Mouse (Mus musculus) B cell, adult 62 days (primary cell): ENCODE measurements around the gene Gm20850. TPM values are rescaled to one million over a fixed set of nuclear protein-coding genes. Genes with fewer than 3 reads are reported as not detected.

ENCODE experiments used
- total RNA-seq: library from RNA; stranded (reverse); gene quantifications from 4 replicates; pipeline ENCODE4 v1.2.4, GENCODE M21; 2023

Gene Gm20850
- not detected in 4 replicates for total RNA-seq

GRCm38 (mm10) chrY:75715022-75715421, at the start of gene Gm20850:
Gene Gm20850 (plus strand): TSS chrY:75715322.

